Mouse (Mus musculus) embryonic facial prominence, embryonic 13.5 days (tissue): ENCODE measurements around the gene Abcc1. TPM values are rescaled to one million over a fixed set of nuclear protein-coding genes. Genes with fewer than 3 reads are reported as not detected.

ENCODE experiments used
- polyA plus RNA-seq: library from polyadenylated mRNA; unstranded; fragments of >200 nt; fragmentation: Nextera tagmentation; extraction: Ambion mirVana; gene quantifications from 2 replicates; pipeline ENCODE4 v1.2.1, GENCODE M21; 2015

Gene Abcc1
- polyA plus RNA-seq, 1 experiment from 2014 or later: 12.0 TPM

Other genes starting within 250 kb of the Abcc1 start
- gene Nde1, start 198.3 kb upstream of the Abcc1 start, polyA plus RNA-seq: 122 and 130 TPM in 2 replicates
- 19.0 and 22.4 TPM in 2 replicates for gene Marf1, start 198.2 kb upstream of the Abcc1 start, polyA plus RNA-seq
- 0.56 and 0.61 TPM in 2 replicates for gene Myh11, start 70.2 kb upstream of the Abcc1 start, polyA plus RNA-seq
- gene Fopnl, start 44.2 kb upstream of the Abcc1 start, polyA plus RNA-seq: 178 and 193 TPM in 2 replicates
- not detected in 2 replicates for gene A630010A05Rik, start 200.8 kb downstream of the Abcc1 start, polyA plus RNA-seq